Mouse (Mus musculus) brain, adult 2 months (tissue): ENCODE data around the gene Mycl.
A peak's percentile ranks its signal among the peaks of the same experiment; 100 is the strongest.

Experiments
- DNase-seq: peaks from one replicate; pipeline ENCODE4 v3.0.0; 2011; ENCODE audit warnings: low read depth, low spot score

Gene Mycl

DNA sequence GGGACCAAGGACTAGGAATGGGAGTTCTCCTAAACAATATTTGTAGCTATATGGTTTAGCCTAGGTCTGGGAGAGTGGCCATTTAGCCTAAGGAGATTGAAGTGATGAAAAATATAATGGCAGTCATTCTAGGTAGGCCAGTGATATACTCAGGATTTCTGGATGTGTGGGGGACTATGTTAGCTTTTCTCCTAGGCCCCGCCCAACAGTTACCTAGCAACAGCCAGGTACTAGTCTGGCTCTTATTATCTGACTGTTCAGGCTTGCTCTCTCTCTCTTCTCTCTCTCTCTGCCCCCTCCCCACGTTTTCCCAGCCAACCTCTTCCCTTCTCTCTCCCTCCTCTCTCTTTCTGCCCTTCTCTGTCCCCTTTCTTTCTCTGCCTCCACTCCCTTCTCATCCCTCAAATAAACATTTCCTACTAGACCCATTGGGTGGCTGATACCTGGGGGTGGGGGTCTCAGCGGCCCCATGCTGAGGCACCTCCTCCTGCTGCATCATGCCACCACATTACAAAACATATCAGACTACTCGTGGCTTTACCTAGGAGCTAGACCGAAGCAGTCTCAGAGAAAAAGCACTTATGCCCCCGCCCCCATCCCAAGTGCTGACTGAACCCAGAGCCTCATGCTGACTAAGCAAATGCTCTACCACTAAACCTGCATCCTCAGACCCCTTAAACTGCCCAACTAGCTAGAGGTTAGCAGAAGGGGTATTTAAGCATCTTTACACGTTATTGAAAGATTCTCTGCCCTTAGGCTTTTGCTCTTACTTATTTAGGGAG, 19.2 kb downstream of the Mycl start:
- no peak for DNase-seq

DNA sequence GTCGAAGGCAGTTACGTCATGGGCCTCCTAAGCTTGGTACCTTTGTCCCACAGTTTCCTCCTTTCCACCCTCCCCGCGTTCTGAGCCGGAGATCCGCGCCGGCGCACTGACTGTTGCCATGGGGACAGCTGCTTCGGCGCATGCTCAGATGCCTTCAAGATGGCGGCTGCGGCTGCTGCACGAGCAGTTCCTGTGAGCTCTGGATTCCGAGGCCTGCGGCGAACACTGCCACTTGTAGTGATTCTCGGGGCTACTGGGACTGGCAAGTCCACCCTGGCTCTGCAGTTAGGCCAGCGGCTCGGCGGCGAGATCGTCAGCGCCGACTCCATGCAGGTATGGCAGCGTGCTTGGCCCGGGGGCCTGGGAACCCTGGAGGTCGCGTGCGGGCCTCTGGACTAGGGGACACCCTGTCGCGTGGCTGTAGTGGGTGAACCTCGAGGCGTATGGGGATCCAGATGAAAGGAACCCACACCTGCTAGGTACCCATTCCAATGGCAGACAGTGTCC, 21.1 kb downstream of the Mycl start, which contains the start of gene Trit1:
Trit1 (plus strand) TSS at position 147 of the 507 bp plus-strand sequence.
- peak; percentile 97 for DNase-seq

- DNase-seq: no peak
Observed at GRCm38 (mm10) chr4:123021591-123021990, 26.1 kb downstream of the Mycl start.

GRCm38 (mm10) chr4:123022896-123023295, 27.4 kb downstream of the Mycl start:
- DNase-seq: no peak

GRCm38 (mm10) chr4:123025418-123025817, 30.0 kb downstream of the Mycl start:
- DNase-seq: no peak

- no peak for DNase-seq
Observed at GRCm38 (mm10) chr4:123026161-123026560, 30.7 kb downstream of the Mycl start.

GRCm38 (mm10) chr4:123026597-123026996, 31.1 kb downstream of the Mycl start:
- DNase-seq: no peak

DNA sequence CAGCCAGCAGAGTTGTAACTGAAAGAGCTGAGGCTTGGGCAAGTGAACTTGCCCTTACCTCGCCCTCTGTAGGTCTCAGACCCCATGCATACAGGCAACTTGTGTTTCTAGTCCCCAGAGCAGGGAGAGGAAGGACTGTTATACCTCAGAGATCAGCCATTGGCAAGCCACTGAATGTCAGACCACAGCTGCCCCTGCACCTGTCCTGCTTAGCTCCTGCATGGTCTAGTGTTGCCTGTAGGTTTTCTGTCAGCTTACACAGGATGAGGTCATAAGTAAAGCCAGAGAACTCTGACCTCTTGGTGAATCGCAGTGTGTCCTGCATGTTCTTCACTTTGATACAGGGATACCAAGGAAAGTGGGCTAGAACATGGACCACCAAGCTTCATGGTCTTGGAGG, 39.4 kb downstream of the Mycl start:
- no peak for DNase-seq

- DNase-seq: no peak
Observed at GRCm38 (mm10) chr4:123035636-123036035, 40.2 kb downstream of the Mycl start.

DNA sequence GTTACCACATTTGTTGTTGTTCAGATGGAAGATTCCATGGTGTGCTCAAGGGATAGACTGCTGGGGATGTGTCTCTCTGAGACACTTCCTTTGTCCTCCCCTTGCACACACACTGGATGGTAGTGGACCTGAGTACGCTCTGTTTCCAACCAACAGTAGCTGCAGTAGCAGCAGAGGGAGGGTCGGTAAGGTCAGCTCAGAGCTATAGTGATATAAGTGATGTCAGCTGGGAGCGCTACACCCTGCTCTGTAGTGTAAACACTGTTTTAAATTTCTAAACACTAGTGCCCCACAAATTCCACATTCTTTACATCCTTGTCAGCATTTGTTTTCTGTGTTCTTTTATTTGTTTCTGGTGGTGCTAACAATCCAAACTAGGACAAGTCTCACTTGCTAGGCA, 41.3 kb downstream of the Mycl start:
- no peak for DNase-seq

DNA sequence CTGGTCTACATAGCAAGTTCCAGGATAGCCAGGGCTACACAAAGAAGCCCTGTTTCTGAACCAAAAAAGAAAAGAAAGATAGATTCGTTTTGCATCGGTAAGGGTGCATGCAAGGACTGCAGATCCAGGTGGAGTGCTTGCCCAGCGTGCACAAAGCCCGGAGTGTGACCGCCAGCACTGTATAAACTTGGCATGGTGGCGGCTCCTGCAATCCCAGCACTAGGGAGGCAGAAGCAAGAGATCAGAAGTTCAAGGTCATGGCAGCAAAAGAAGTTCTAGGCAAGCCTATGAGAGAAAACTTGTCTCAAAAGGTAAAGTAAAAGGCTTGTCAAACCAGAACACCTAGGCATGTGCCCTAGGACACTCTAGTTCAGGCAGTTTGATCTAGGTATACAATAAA, 45.7 kb downstream of the Mycl start:
- DNase-seq: no peak

DNA sequence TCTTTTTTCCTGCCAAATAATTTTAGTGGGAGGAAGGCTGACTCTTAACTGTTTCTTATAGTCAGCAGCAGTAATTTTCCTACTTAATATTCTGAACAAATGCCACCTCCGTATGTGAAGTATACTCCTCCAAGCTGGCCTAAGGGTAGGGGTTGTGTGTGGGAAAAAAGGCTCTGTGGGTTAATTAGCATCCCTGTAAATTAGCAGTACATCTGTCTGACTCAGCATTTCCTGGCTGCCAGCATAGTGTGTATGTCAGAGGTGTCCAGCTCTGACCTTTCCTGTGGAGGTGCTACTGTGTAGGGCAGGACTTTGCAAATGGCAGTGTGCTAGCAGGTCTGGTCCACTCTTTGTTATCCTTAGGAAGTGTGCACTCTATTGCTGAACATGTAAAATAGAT, 48.4 kb downstream of the Mycl start:
- DNase-seq: no peak

DNA sequence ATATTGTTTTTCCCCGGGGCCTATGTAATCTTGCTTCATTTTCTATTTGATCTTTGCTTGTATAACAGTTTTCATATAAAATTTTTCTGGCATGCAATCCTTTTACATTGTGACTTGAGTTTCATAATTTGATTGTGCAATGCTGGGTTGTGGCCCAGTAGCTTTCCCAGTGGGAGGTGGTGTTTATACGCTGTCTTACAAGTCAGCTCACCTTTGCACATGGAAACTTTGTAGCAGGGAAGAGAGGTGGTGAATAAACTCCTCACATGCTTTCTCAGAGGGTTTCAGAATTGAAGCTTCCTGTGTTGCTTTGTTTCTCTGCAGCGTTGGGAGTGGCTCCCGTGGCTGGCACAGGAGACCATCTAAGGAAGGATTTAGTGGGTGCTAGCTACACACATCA, 49.4 kb downstream of the Mycl start:
- peak; percentile 26 for DNase-seq

GRCm38 (mm10) chr4:123046300-123046699, 50.8 kb downstream of the Mycl start:
- no peak for DNase-seq

DNA sequence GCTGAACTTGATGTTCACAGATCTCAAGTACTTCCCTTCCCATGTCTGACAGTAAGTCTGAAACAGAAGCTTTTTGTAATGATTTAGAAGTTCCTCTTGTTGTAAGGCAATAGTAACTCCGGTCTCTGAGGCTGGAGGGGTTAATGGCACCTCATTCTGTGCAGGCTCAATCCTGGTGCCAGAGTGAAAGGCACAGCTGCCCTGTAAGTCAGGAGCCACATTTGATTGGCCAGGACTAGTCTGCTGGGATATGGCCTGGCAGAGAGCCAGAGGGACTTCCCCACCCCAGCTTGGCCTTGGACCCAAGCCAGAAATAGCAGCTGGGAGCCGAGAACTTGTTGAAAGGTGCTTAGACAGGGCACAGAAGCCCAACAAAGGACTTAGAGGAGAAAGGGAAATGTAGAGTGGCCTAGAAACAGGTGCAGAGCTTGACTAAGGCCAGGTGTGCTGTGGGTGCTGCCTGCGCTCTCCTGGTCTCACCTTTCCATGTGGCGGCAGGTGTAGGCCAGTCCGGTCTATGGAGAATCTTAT, 55.3 kb downstream of the Mycl start:
- peak; percentile 77 for DNase-seq
